ENCODE assay signal across 8 mouse cellular contexts in genomic region chr10:81414682-81415081, GRCm38 (mm10). TPM values are rescaled to one million over a fixed set of nuclear protein-coding genes. Genes with fewer than 3 reads are reported as not detected.
A peak's percentile ranks its signal among the peaks of the same experiment; 100 is the strongest.
DNase-seq lines count a peak whose midpoint lies in the region; ATAC-seq lines count a peak whose summit lies in the region.

No protein-coding gene starts in this region.

- intact Hi-C loops in left cerebral cortex, postnatal 14 days (cut with DNase I), result no loop called here

- DNase-seq in midbrain, embryonic 10.5 days (ENCODE audit: low spot score), result no peak
- DNase-seq in gastrocnemius, postnatal 10 days, result peak; percentile 57
- DNase-seq in kidney, postnatal 14 days, result peak; percentile 79
- no peak for DNase-seq in adrenal gland, adult 18-20 months (ENCODE audit: low spot score in 2 of 2)
- DNase-seq in natural killer cell, adult 2 months (ENCODE audit: low spot score in 2 of 2), result no peak
- no peak for DNase-seq in left cerebral cortex, postnatal 14 days (ENCODE audit: low spot score in 2 of 2)

- no peak for ATAC-seq in midbrain, embryonic 13.5 days
- ATAC-seq in neural tube, embryonic 13.5 days (ENCODE audit: low read depth), result no peak

- H3K4me2 ChIP-seq in midbrain, embryonic 13.5 days (replicated peaks), result no peak overlapping the region
- H3K4me2 ChIP-seq in neural tube, embryonic 13.5 days, result peak overlapping the region; percentile 32; the same call in 1 of the 2 replicates

- no peaks in the 10 kb centered on the region for H3K9me3 ChIP-seq in midbrain, embryonic 10.5 days (replicated peaks)
- H3K9me3 ChIP-seq in midbrain, embryonic 13.5 days, result no peaks in the 10 kb centered on the region
- H3K9me3 ChIP-seq in neural tube, embryonic 13.5 days, result no peaks in the 10 kb centered on the region

- no peaks in the 10 kb centered on the region for H3K36me3 ChIP-seq in midbrain, embryonic 10.5 days
- peaks cover 4% of the 10 kb centered on the region; the same call in 1 of the 2 replicates for H3K36me3 ChIP-seq in midbrain, embryonic 13.5 days
- 0 out of 2 replicates have a peak, but pooled peaks cover 17% of the 10 kb centered on the region for H3K36me3 ChIP-seq in neural tube, embryonic 13.5 days

- peaks cover 93% of the 10 kb centered on the region for H3K4me1 ChIP-seq in midbrain, embryonic 10.5 days
- peaks cover 84% of the 10 kb centered on the region for H3K4me1 ChIP-seq in midbrain, embryonic 13.5 days (replicated peaks)
- H3K4me1 ChIP-seq in neural tube, embryonic 13.5 days (replicated peaks), result peaks cover 98% of the 10 kb centered on the region

- peak overlapping the region; percentile 86 for H3K27ac ChIP-seq in midbrain, embryonic 10.5 days (replicated peaks)
- no peak overlapping the region for H3K27ac ChIP-seq in midbrain, embryonic 13.5 days
- H3K27ac ChIP-seq in neural tube, embryonic 13.5 days (replicated peaks), result peak overlapping the region; percentile 88

- H3K27me3 ChIP-seq in midbrain, embryonic 10.5 days (ENCODE audit: low read depth, poor library complexity, severe bottlenecking), result peaks cover 28% of the 10 kb centered on the region
- H3K27me3 ChIP-seq in midbrain, embryonic 13.5 days, result peaks cover 5% of the 10 kb centered on the region; the same call in 1 of the 2 replicates
- H3K27me3 ChIP-seq in neural tube, embryonic 13.5 days, result no peaks in the 10 kb centered on the region

- no peak overlapping the region for H3K9ac ChIP-seq in midbrain, embryonic 13.5 days (replicated peaks)
- H3K9ac ChIP-seq in neural tube, embryonic 13.5 days, result no peak overlapping the region

- peak overlapping the region; percentile 35; the same call in 1 of the 2 replicates for H3K4me3 ChIP-seq in midbrain, embryonic 10.5 days
- H3K4me3 ChIP-seq in midbrain, embryonic 13.5 days (replicated peaks), result no peak overlapping the region
- no peak overlapping the region for H3K4me3 ChIP-seq in neural tube, embryonic 13.5 days

RNA-seq across cellular contexts. Expression of gene Smim24, which starts 21.8 kb away (rescaled TPM):
- polyA plus RNA-seq in midbrain, embryonic 10.5 days (2016; fragmentation: Nextera tagmentation; extraction: Ambion mirVana), result 1.7 and 2.3 TPM in 2 replicates
- polyA plus RNA-seq in midbrain, embryonic 13.5 days (2015; fragmentation: Nextera tagmentation; extraction: Ambion mirVana), result 1.4 and 1.9 TPM in 2 replicates
- total RNA-seq in gastrocnemius, postnatal 10 days (2021), result under 1 TPM in 1 of 2 experiments, not detected in 1; 0.65 TPM
- polyA plus RNA-seq in neural tube, embryonic 13.5 days (2015; fragmentation: Nextera tagmentation; extraction: Ambion mirVana), result 1.8 and 3.1 TPM in 2 replicates
- 1 to 10 TPM; 1.1 to 1.2 TPM for total RNA-seq in adrenal gland, adult 18-20 months (2021)
- total RNA-seq in left cerebral cortex, postnatal 14 days (2021), result 1 to 10 TPM; 1.8 to 1.9 TPM

RNA-seq across cellular contexts. Expression of gene Gm48552, which starts 25.9 kb away (rescaled TPM):
- polyA plus RNA-seq in midbrain, embryonic 10.5 days (2016; fragmentation: Nextera tagmentation; extraction: Ambion mirVana), result 1.7 and 2.9 TPM in 2 replicates
- polyA plus RNA-seq in midbrain, embryonic 13.5 days (2015; fragmentation: Nextera tagmentation; extraction: Ambion mirVana), result 1.2 and 2.1 TPM in 2 replicates
- total RNA-seq in gastrocnemius, postnatal 10 days (2021), result 1 to 10 TPM in 1 of 2 experiments, under 1 TPM in 1; 0.33 to 2.0 TPM
- 1.3 and 2.5 TPM in 2 replicates for polyA plus RNA-seq in neural tube, embryonic 13.5 days (2015; fragmentation: Nextera tagmentation; extraction: Ambion mirVana)
- 1 to 10 TPM; 1.4 to 2.6 TPM for total RNA-seq in adrenal gland, adult 18-20 months (2021)
- total RNA-seq in left cerebral cortex, postnatal 14 days (2021), result 1 to 10 TPM; 2.8 to 4.7 TPM

RNA-seq across cellular contexts. Expression of gene Gm48551, which starts 30.4 kb away (rescaled TPM):
- polyA plus RNA-seq in midbrain, embryonic 10.5 days (2016; fragmentation: Nextera tagmentation; extraction: Ambion mirVana), result 2.9 and 3.4 TPM in 2 replicates
- polyA plus RNA-seq in midbrain, embryonic 13.5 days (2015; fragmentation: Nextera tagmentation; extraction: Ambion mirVana), result 6.9 and 7.2 TPM in 2 replicates
- under 1 TPM; 0.40 to 0.45 TPM for total RNA-seq in gastrocnemius, postnatal 10 days (2021)
- polyA plus RNA-seq in neural tube, embryonic 13.5 days (2015; fragmentation: Nextera tagmentation; extraction: Ambion mirVana), result 5.2 and 8.2 TPM in 2 replicates
- total RNA-seq in adrenal gland, adult 18-20 months (2021), result 1 to 10 TPM; 1.5 to 1.9 TPM
- total RNA-seq in left cerebral cortex, postnatal 14 days (2021), result 1 to 10 TPM; 2.4 to 3.2 TPM

RNA-seq across cellular contexts. Expression of gene Dohh, which starts 30.5 kb away (rescaled TPM):
- polyA plus RNA-seq in midbrain, embryonic 10.5 days (2016; fragmentation: Nextera tagmentation; extraction: Ambion mirVana), result 93.4 and 98.7 TPM in 2 replicates
- polyA plus RNA-seq in midbrain, embryonic 13.5 days (2015; fragmentation: Nextera tagmentation; extraction: Ambion mirVana), result 73.5 TPM in 2 replicates
- 10 to 100 TPM; 40.3 to 46.7 TPM for total RNA-seq in gastrocnemius, postnatal 10 days (2021)
- polyA plus RNA-seq in neural tube, embryonic 13.5 days (2015; fragmentation: Nextera tagmentation; extraction: Ambion mirVana), result 72.2 and 75.2 TPM in 2 replicates
- total RNA-seq in adrenal gland, adult 18-20 months (2021), result 10 to 100 TPM; 49.1 to 50.5 TPM
- 10 to 100 TPM; 82.4 to 88.6 TPM for total RNA-seq in left cerebral cortex, postnatal 14 days (2021)

RNA-seq across cellular contexts. Expression of gene Fzr1, which starts 36.4 kb away (rescaled TPM):
- polyA plus RNA-seq in midbrain, embryonic 10.5 days (2016; fragmentation: Nextera tagmentation; extraction: Ambion mirVana), result 138 and 146 TPM in 2 replicates
- 127 and 133 TPM in 2 replicates for polyA plus RNA-seq in midbrain, embryonic 13.5 days (2015; fragmentation: Nextera tagmentation; extraction: Ambion mirVana)
- 10 to 100 TPM; 17.6 to 24.1 TPM for total RNA-seq in gastrocnemius, postnatal 10 days (2021)
- 105 and 112 TPM in 2 replicates for polyA plus RNA-seq in neural tube, embryonic 13.5 days (2015; fragmentation: Nextera tagmentation; extraction: Ambion mirVana)
- total RNA-seq in adrenal gland, adult 18-20 months (2021), result 10 to 100 TPM; 35.1 to 35.2 TPM
- total RNA-seq in left cerebral cortex, postnatal 14 days (2021), result 10 to 100 TPM; 74.8 to 80.3 TPM

Comparison
In these comparisons a context has a peak if more than half of its experiments do, and no peak if none do; other contexts are left out.
1. DNase-seq: peak in gastrocnemius, postnatal 10 days (single experiment) and kidney, postnatal 14 days (single experiment); none in midbrain, embryonic 10.5 days (single experiment), adrenal gland, adult 18-20 months (0 of 2), natural killer cell, adult 2 months (0 of 2) and left cerebral cortex, postnatal 14 days (0 of 2).